Mouse (Mus musculus) spleen, postnatal 10 days (tissue): Measurements from ENCODE around the gene Tdp2.

Experiments used
- DNase-seq, 2 experiments: peaks; one replicate each; pipeline ENCODE4 v3.0.0; 2021 to 2022; ENCODE audit warnings: low spot score in 2 of 2

Gene Tdp2

DNA sequence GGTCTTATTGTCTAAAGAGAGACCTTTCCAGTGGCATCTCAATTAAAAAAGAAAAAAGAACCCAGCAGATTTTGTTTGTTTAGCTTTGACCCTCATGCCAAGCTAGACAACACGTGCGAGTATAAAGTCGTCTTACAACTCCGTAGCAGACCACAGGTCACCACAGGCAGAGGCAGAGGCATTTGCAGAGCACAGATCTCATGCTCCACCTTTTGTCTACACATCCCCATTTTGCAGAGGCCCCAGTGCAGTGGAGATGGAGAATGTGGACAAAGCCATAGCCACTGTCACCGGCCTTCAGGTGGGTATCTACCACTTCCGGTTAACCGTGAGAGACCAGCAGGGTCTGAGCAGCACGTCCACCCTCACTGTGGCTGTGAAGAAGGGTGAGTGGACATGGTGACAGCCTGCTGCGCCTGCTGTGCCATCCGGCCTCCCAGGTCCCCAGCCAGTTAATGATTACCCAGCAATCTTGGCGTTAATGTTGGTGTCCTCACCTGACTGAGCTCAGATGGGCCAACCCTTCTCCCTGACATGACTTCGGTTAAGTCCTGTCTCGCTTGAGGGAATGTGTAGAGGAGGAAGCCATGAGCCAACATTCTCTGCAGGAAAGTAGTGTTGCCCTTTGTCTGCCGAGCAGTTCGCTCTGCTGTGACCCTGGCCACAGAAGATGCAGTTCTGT, 48.0 kb downstream of the Tdp2 start:
- DNase-seq = no peak

- DNase-seq = no peak
These were observed 48.7 kb downstream of the Tdp2 start for GRCm38 (mm10) chr13:24880208-24880607.

DNA sequence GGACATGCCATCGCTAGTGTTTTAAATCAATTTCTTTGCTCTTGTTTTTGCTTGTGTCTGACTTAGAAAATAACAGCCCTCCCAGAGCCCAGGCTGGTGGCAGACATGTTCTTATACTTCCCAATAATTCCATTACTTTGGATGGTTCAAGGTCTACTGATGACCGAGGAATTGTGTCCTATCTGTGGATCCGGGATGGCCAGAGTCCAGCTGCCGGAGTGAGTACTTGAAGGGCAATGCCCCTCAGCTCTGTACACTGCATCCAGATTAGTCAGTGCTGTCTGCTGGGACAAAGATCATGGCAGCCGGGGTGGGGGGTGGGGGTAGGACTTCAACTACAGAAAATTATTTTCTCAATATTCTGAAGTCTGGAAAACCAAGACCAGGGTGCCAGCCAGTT, 49.2 kb downstream of the Tdp2 start:
- no peak for DNase-seq

DNA sequence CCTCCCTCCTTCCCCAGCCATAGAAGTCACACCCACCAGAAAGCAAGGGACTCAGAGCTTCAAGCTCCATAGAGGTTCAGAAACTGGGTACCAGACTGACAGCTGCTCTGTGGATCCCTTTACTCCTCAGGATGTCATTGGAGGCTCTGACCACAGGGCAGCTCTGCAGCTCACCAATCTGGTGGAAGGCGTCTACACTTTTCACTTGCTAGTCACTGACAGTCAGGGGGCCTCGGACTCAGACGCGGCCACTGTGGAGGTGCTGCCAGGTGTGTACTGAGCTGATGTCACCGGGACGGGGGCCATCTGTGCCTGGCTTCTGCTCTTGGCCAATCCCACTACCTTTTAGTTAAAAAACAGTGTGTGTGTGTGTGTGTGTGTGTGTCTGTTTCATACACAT, 50.9 kb downstream of the Tdp2 start:
- DNase-seq = peak in 1 of 2 experiments; percentile 26

- no peak for DNase-seq
These were observed 58.1 kb downstream of the Tdp2 start for GRCm38 (mm10) chr13:24889554-24889953.
